ENCODE assay signal across 9 mouse cellular contexts in the genomic region with DNA sequence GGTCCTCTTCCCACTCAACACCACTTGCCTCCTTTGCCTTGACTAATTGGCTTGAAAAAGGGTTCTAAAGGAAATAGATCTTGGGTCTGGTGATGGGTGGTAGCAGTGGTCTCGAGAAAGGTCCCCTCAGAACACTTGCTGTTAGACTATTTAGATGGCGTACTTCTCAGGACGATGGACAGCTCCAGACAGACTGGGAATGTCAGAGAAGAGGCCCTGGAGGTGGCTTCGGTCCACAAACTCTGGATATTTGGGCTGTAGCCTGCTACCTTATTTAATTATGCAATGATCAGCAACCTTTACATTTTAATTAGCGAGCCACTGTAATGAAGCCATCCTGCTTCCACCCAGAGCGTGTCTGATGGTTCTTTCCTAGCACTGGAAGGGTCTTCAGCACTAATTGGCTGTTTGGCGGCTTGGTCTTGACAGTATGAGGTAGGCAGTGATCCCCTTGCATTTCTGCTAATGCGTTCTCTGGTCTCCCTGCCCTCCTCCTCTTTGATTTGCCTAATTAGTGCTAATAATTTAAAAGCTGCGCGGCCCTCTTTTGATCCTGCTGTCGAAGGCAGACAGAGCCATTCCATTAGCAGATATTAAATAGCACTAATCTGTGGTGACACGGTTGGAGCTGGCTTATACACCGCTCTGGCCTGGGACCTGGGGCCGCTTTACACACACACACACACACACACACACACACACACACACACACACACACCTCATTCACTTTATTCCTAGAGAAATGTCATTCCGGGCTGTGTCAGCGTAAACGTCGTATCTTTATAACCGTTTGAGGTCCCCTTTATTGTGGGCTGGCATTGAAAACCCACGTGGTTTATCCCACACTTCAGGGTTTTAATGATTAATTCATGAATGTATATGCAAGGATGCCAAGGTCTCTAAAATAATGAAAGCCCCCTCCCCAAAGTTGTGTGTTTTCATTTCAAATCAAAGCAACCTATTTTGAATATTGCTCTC.
DNase-seq lines count a peak whose midpoint lies in the region; ATAC-seq lines count a peak whose summit lies in the region.
"Had no signal": no experiment of that assay in that cellular context is flagged by ENCODE, and none has a peak within 500 bp of the region (broad histone marks: within the 10 kb centered on the region; RNA-seq: fewer than 3 reads in every experiment).

No protein-coding gene starts in this region.

- H3K9ac ChIP-seq in neural tube, embryonic 12.5 days: no peak overlapping the region
- no peak overlapping the region for H3K9ac ChIP-seq in forebrain, embryonic 13.5 days
- no peak overlapping the region for H3K9ac ChIP-seq in midbrain, embryonic 12.5 days (replicated peaks)

- H3K9me3 ChIP-seq in neural tube, embryonic 12.5 days: peaks cover 6% of the 10 kb centered on the region; the same call in 1 of the 2 replicates
- no peaks in the 10 kb centered on the region for H3K9me3 ChIP-seq in forebrain, embryonic 13.5 days (replicated peaks)
- no peaks in the 10 kb centered on the region for H3K9me3 ChIP-seq in midbrain, embryonic 12.5 days

- H3K4me3 ChIP-seq in neural tube, embryonic 12.5 days: no peak overlapping the region
- no peak overlapping the region for H3K4me3 ChIP-seq in forebrain, embryonic 13.5 days
- H3K4me3 ChIP-seq in midbrain, embryonic 12.5 days: no peak overlapping the region

- no peaks in the 10 kb centered on the region for H3K36me3 ChIP-seq in neural tube, embryonic 12.5 days
- no peaks in the 10 kb centered on the region for H3K36me3 ChIP-seq in forebrain, embryonic 13.5 days (ENCODE audit: poor library complexity, severe bottlenecking)
- H3K36me3 ChIP-seq in midbrain, embryonic 12.5 days: no peaks in the 10 kb centered on the region

- peak; percentile 48; the same call in 1 of the 2 replicates for ATAC-seq in neural tube, embryonic 12.5 days (ENCODE audit: low FRiP score, low read depth)
- peak; percentile 95 for ATAC-seq in forebrain, embryonic 13.5 days
- ATAC-seq in midbrain, embryonic 12.5 days (ENCODE audit: low FRiP score, low read depth): peak; percentile 72
- ATAC-seq in activated CD4-positive, CD25-positive, alpha-beta regulatory T cell, adult 4 months: no peak

- H3K27me3 ChIP-seq in neural tube, embryonic 12.5 days (replicated peaks): no peaks in the 10 kb centered on the region
- H3K27me3 ChIP-seq in forebrain, embryonic 13.5 days: no peaks in the 10 kb centered on the region
- H3K27me3 ChIP-seq in midbrain, embryonic 12.5 days: no peaks in the 10 kb centered on the region

- no peak for DNase-seq in neural tube, embryonic 10.5 days (ENCODE audit: extremely low spot score, low spot score)
- no peak for DNase-seq in thymus, postnatal 4 days
- DNase-seq in cerebellum, postnatal 25 days: no peak
- DNase-seq: kidney, postnatal 14 days; lung, adult 18-20 months had no signal

- 57% methylated on average over 20 of the region's 20 CpGs for WGBS in neural tube, embryonic 12.5 days
- 19% methylated on average over 20 of the region's 20 CpGs for WGBS in forebrain, embryonic 13.5 days
- WGBS in midbrain, embryonic 12.5 days: 45% methylated on average over 19 of the region's 20 CpGs

- H3K27ac ChIP-seq in neural tube, embryonic 12.5 days: no peak overlapping the region
- H3K27ac ChIP-seq in forebrain, embryonic 13.5 days: peak overlapping the region; percentile 31; the same call in 1 of the 2 replicates
- no peak overlapping the region for H3K27ac ChIP-seq in midbrain, embryonic 12.5 days (replicated peaks)

- H3K4me1 ChIP-seq in neural tube, embryonic 12.5 days: no peaks in the 10 kb centered on the region; the same call in 1 of the 2 replicates
- H3K4me1 ChIP-seq in forebrain, embryonic 13.5 days: peaks cover 25% of the 10 kb centered on the region
- H3K4me1 ChIP-seq in midbrain, embryonic 12.5 days: peaks cover 19% of the 10 kb centered on the region

- H3K4me2 ChIP-seq in neural tube, embryonic 12.5 days (replicated peaks): no peak overlapping the region
- peak overlapping the region; percentile 42 for H3K4me2 ChIP-seq in forebrain, embryonic 13.5 days
- peak overlapping the region; percentile 17; the same call in 1 of the 2 replicates for H3K4me2 ChIP-seq in midbrain, embryonic 12.5 days (replicated peaks)
